Mouse (Mus musculus): Measurements from ENCODE around the gene Nfix.
A peak's percentile ranks its signal among the peaks of the same experiment; 100 is the strongest.
"Not testable (repeated sequence)": the region's sequence is repeated elsewhere in the genome, so short reads cannot be mapped to it uniquely, and the experiment has no call there.

Gene Nfix

GRCm38 (mm10) chr8:84832759-84833742, 32.9 kb upstream of the Nfix start:
- no peak for DNase-seq (ENCODE audit: inconsistent ontology term)

GRCm38 (mm10) chr8:84832034-84832717, 32.0 kb upstream of the Nfix start:
- DNase-seq (ENCODE audit: inconsistent ontology term): peak; percentile 81

- peak; percentile 25 for DNase-seq (ENCODE audit: inconsistent ontology term)
These were observed 31.3 kb upstream of the Nfix start, which contains the start of gene Gadd45gip1 for GRCm38 (mm10) chr8:84831490-84831889. Gene Gadd45gip1 (plus strand): TSS chr8:84831522.

GRCm38 (mm10) chr8:84826518-84826917, 26.4 kb upstream of the Nfix start:
- DNase-seq (ENCODE audit: inconsistent ontology term): not testable (repeated sequence)

GRCm38 (mm10) chr8:84825636-84826035, 25.5 kb upstream of the Nfix start:
- DNase-seq (ENCODE audit: inconsistent ontology term): no peak

GRCm38 (mm10) chr8:84823653-84824052, 23.5 kb upstream of the Nfix start:
- DNase-seq (ENCODE audit: inconsistent ontology term): peak; percentile 72

- no peak for DNase-seq (ENCODE audit: inconsistent ontology term)
These were observed 22.6 kb upstream of the Nfix start, which contains the start of gene Dand5 for GRCm38 (mm10) chr8:84822723-84823122. Gene Dand5 (minus strand): TSS chr8:84822823.

- DNase-seq (ENCODE audit: inconsistent ontology term): no peak
These were observed 16.0 kb upstream of the Nfix start for GRCm38 (mm10) chr8:84816117-84816516.

- DNase-seq (ENCODE audit: inconsistent ontology term): peak; percentile 94
These were observed 15.4 kb upstream of the Nfix start for GRCm38 (mm10) chr8:84815547-84815946.

- DNase-seq (ENCODE audit: inconsistent ontology term): no peak
These were observed 14.7 kb upstream of the Nfix start for GRCm38 (mm10) chr8:84814555-84815441.

- no peak for DNase-seq (ENCODE audit: inconsistent ontology term)
These were observed 14.1 kb upstream of the Nfix start for GRCm38 (mm10) chr8:84814240-84814554.

GRCm38 (mm10) chr8:84813830-84814229, 13.7 kb upstream of the Nfix start:
- no peak for DNase-seq (ENCODE audit: inconsistent ontology term)

- DNase-seq (ENCODE audit: inconsistent ontology term): peak; percentile 83
These were observed 12.9 kb upstream of the Nfix start for GRCm38 (mm10) chr8:84813059-84813458.

GRCm38 (mm10) chr8:84811303-84811702, 11.2 kb upstream of the Nfix start:
- DNase-seq (ENCODE audit: inconsistent ontology term): no peak

GRCm38 (mm10) chr8:84810896-84811295, 10.8 kb upstream of the Nfix start:
- DNase-seq (ENCODE audit: inconsistent ontology term): peak; percentile 97

- DNase-seq (ENCODE audit: inconsistent ontology term): no peak
These were observed 9.8 kb upstream of the Nfix start for GRCm38 (mm10) chr8:84809941-84810280.

- no peak for DNase-seq (ENCODE audit: inconsistent ontology term)
These were observed 9.2 kb upstream of the Nfix start for GRCm38 (mm10) chr8:84809109-84809940.

GRCm38 (mm10) chr8:84806031-84806430, 5.9 kb upstream of the Nfix start:
- no peak for DNase-seq (ENCODE audit: inconsistent ontology term)

- DNase-seq (ENCODE audit: inconsistent ontology term): peak; percentile 65
These were observed 810 bp downstream of the Nfix start for GRCm38 (mm10) chr8:84799136-84799931.
